Mouse (Mus musculus) hindbrain, postnatal 0 days (tissue): ENCODE measurements at regions not wholly inside any gene's neighbourhood (a gene's known extent, or its start where the extent isn't known, plus 50 kb on each side); places are given as distances from the start of the nearest gene placed in this dataset.

Experiments used
- ATAC-seq: fragments of 200-750 bp; cut with Nextera tagmentation; 2 replicates; pipeline ENCODE4 v1.8.0; 2017; ENCODE audit warnings: mild to moderate bottlenecking, moderate TSS enrichment, moderate library complexity
- DNase-seq: peaks from one replicate; pipeline ENCODE4 v3.0.0-alpha.2; 2015; ENCODE audit warnings: low spot score
- H3K27ac ChIP-seq: fragments of 300-500 bp; sonication (generic); 2 replicates; pipeline ENCODE4 v1.5.1; 2014; ENCODE audit warnings: mild to moderate bottlenecking
- H3K27me3 ChIP-seq: fragments of 300-500 bp; sonication (generic); 2 replicates; pipeline ENCODE4 v1.6.1; 2014; ENCODE audit warnings: low read length, mixed read lengths; ENCODE audit not compliant: insufficient read depth
- H3K36me3 ChIP-seq: fragments of 300-500 bp; sonication (generic); 2 replicates; pipeline ENCODE4 v1.6.1; 2014; ENCODE audit warnings: low read length, mixed read lengths; ENCODE audit not compliant: insufficient read depth
- H3K4me1 ChIP-seq: fragments of 300-500 bp; sonication (generic); 2 replicates; pipeline ENCODE4 v1.6.1; 2014; ENCODE audit warnings: antibody characterized with exemption, low read length, mixed read lengths; ENCODE audit not compliant: insufficient read depth
- H3K4me2 ChIP-seq: fragments of 300-500 bp; sonication (generic); 2 replicates; pipeline ENCODE4 v1.6.1; 2014; ENCODE audit warnings: low read depth, mild to moderate bottlenecking, low read length, moderate library complexity, mixed read lengths
- H3K4me3 ChIP-seq: fragments of 300-500 bp; sonication (generic); 2 replicates; pipeline ENCODE4 v1.5.1; 2014; ENCODE audit warnings: low read length
- H3K9ac ChIP-seq: fragments of 300-500 bp; sonication (generic); replicated peaks from 2 replicates; pipeline ENCODE4 v1.6.1; 2014; ENCODE audit warnings: mild to moderate bottlenecking, low read length, moderate library complexity, mixed read lengths
- H3K9me3 ChIP-seq: fragments of 300-500 bp; sonication (generic); 2 replicates; pipeline ENCODE4 v1.6.1; 2016; ENCODE audit warnings: low read length, mixed read lengths
- CTCF ChIP-seq: IDR thresholded peaks from 2 replicates; pipeline ENCODE4 v1.5.1; 2016; ENCODE audit warnings: antibody characterized with exemption, control low read depth, low read depth
- WGBS: fragments of 180-500 bp; shearing (Covaris S2); extraction: QIAGEN DNeasy Blood & Tissue Kit; methylation state at CpG from one replicate; pipeline ENCODE4 v1.1.7; 2014; 5-methylcytosine and 5-hydroxymethylcytosine counted together

- Histone ChIP-seq H3K27ac (no peak overlapping the region), H3K4me3 (no peak overlapping the region), H3K27me3 (no peaks in the 10 kb centered on the region), H3K36me3 (no peaks in the 10 kb centered on the region), H3K9ac (no peak overlapping the region), H3K4me2 (no peak overlapping the region), H3K4me1 (no peaks in the 10 kb centered on the region), H3K9me3 (no peaks in the 10 kb centered on the region)
- TF ChIP-seq CTCF: no peak
- DNase-seq: peak; percentile 25
- 60% methylated on average over 1 of the region's 1 CpGs for whole genome bisulfite sequencing
- no peak for ATAC-seq
These were observed 4154.0 kb downstream of the 9330182O14Rik start for GRCm38 (mm10) chr15:44288181-44288580.

DNA sequence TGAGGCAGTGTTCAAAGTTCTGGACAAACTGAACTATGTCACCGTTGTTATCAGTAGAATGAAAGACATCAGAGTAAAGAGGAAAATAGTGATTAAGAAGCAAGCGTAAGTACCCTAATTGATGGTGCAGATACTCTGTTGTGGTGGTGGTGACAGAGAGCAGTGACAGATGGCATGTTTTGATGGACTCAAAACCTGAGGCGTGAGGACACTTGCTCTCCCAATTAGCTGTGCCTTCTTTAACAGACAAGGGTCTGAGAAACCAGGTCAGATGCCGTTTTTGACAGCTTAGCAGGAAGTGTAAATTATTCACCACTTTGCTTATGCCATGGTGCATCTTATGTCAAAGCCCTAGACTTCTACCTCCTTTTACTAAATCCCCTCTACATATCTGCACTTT is 4154.5 kb downstream of the 9330182O14Rik start:
- H3K36me3 ChIP-seq: no peaks in the 10 kb centered on the region
- no peak overlapping the region for H3K27ac ChIP-seq
- no peak overlapping the region for H3K9ac ChIP-seq
- DNase-seq (peak; percentile 41), ATAC-seq (peak; percentile 81)
- H3K4me1 ChIP-seq: no peaks in the 10 kb centered on the region
- no peaks in the 10 kb centered on the region for H3K9me3 ChIP-seq
- H3K4me2 ChIP-seq: no peak overlapping the region
- 57% methylated on average over 4 of the region's 4 CpGs for WGBS
- TF ChIP-seq CTCF: no peak
- no peaks in the 10 kb centered on the region for H3K27me3 ChIP-seq
- no peak overlapping the region for H3K4me3 ChIP-seq

GRCm38 (mm10) chr15:44301491-44301890 is 4167.3 kb downstream of the 9330182O14Rik start:
- H3K9ac ChIP-seq: no peak overlapping the region
- no peak for TF ChIP-seq CTCF
- no peak for ATAC-seq
- H3K4me2 ChIP-seq: no peak overlapping the region
- no peak overlapping the region for H3K4me3 ChIP-seq
- H3K36me3 ChIP-seq: no peaks in the 10 kb centered on the region
- no peaks in the 10 kb centered on the region for H3K9me3 ChIP-seq
- H3K27me3 ChIP-seq: no peaks in the 10 kb centered on the region
- no peak overlapping the region for H3K27ac ChIP-seq
- 59% methylated on average over 3 of the region's 3 CpGs for WGBS
- no peaks in the 10 kb centered on the region for H3K4me1 ChIP-seq
- peak; percentile 38 for DNase-seq

DNA sequence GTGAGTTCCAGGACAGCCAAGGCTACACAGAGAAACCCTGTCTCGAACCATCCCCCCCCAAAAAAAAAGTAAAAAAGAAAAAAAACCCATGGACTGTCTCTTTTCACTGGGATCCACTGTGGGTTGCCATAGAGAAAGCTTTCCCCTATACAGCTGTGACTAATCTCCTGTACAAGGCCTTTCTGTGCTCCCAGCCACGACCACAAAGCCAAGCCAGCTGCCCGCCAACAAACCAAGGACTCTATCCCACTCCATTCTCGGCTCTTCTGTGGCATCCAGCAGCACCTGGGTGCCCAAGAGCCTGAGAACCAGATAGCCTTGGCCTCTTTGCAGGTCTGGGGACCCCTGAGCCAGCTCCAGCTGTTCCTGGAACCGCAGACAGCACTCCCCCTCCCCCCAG is 4176.7 kb downstream of the 9330182O14Rik start:
- H3K4me2 ChIP-seq: no peak overlapping the region
- H3K9me3 ChIP-seq: no peaks in the 10 kb centered on the region
- no peaks in the 10 kb centered on the region for H3K27me3 ChIP-seq
- H3K36me3 ChIP-seq: no peaks in the 10 kb centered on the region
- DNase-seq (no peak), ATAC-seq (no peak)
- H3K27ac ChIP-seq: no peak overlapping the region
- TF ChIP-seq CTCF: no peak
- WGBS: 63% methylated on average over 5 of the region's 5 CpGs
- H3K4me3 ChIP-seq: no peak overlapping the region
- no peaks in the 10 kb centered on the region for H3K4me1 ChIP-seq
- H3K9ac ChIP-seq: no peak overlapping the region

GRCm38 (mm10) chr15:44313294-44313693 is 4179.1 kb downstream of the 9330182O14Rik start:
- Histone ChIP-seq H3K4me1 (no peaks in the 10 kb centered on the region), H3K4me3 (no peak overlapping the region), H3K27ac (no peak overlapping the region), H3K4me2 (no peak overlapping the region), H3K36me3 (no peaks in the 10 kb centered on the region), H3K9ac (no peak overlapping the region), H3K9me3 (no peaks in the 10 kb centered on the region), H3K27me3 (no peaks in the 10 kb centered on the region)
- ATAC-seq (no peak), DNase-seq (no peak)
- WGBS: 66% methylated on average over 2 of the region's 2 CpGs
- no peak for TF ChIP-seq CTCF
